Mouse (Mus musculus) midbrain, embryonic 12.5 days (tissue): ENCODE measurements around the gene Kcnk4. TPM values are rescaled to one million over a fixed set of nuclear protein-coding genes. Genes with fewer than 3 reads are reported as not detected.

Experiments
- ATAC-seq: fragments of 200-750 bp; cut with Nextera tagmentation; 2 replicates; pipeline ENCODE4 v1.8.0; 2017; ENCODE audit warnings: low read depth, moderate TSS enrichment, moderate library complexity; ENCODE audit not compliant: low FRiP score
- H3K27ac ChIP-seq: fragments of 300-500 bp; sonication (generic); replicated peaks from 2 replicates; pipeline ENCODE4 v1.5.1; 2016; ENCODE audit warnings: mild to moderate bottlenecking
- H3K27me3 ChIP-seq: fragments of 300-500 bp; sonication (generic); 2 replicates; pipeline ENCODE4 v1.6.1; 2016; ENCODE audit warnings: mild to moderate bottlenecking
- H3K36me3 ChIP-seq: fragments of 300-500 bp; sonication (generic); 2 replicates; pipeline ENCODE4 v1.6.1; 2016
- H3K4me1 ChIP-seq: fragments of 300-500 bp; sonication (generic); 2 replicates; pipeline ENCODE4 v1.6.1; 2016
- H3K4me2 ChIP-seq: fragments of 300-500 bp; sonication (generic); replicated peaks from 2 replicates; pipeline ENCODE4 v1.6.1; 2016; ENCODE audit warnings: mild to moderate bottlenecking, moderate library complexity
- H3K4me3 ChIP-seq: fragments of 300-500 bp; sonication (generic); 2 replicates; pipeline ENCODE4 v1.5.1; 2016; ENCODE audit warnings: mild to moderate bottlenecking
- H3K9ac ChIP-seq: fragments of 300-500 bp; sonication (generic); replicated peaks from 2 replicates; pipeline ENCODE4 v1.6.1; 2016; ENCODE audit warnings: mild to moderate bottlenecking, moderate library complexity
- H3K9me3 ChIP-seq: fragments of 300-500 bp; sonication (generic); 2 replicates; pipeline ENCODE4 v1.6.1; 2016; ENCODE audit warnings: mild to moderate bottlenecking
- WGBS: fragments of 180-500 bp; shearing (Covaris S2); methylation state at CpG from one replicate; pipeline ENCODE4 v1.1.7; 2016; 5-methylcytosine and 5-hydroxymethylcytosine counted together
- polyA plus RNA-seq: library from polyadenylated mRNA; unstranded; fragments of >200 nt; fragmentation: Nextera tagmentation; extraction: Ambion mirVana; gene quantifications from 2 replicates; pipeline ENCODE4 v1.2.1, GENCODE M21; 2016

Gene Kcnk4
- polyA plus RNA-seq, 1 experiment from 2014 or later, result 0.19 TPM

DNA sequence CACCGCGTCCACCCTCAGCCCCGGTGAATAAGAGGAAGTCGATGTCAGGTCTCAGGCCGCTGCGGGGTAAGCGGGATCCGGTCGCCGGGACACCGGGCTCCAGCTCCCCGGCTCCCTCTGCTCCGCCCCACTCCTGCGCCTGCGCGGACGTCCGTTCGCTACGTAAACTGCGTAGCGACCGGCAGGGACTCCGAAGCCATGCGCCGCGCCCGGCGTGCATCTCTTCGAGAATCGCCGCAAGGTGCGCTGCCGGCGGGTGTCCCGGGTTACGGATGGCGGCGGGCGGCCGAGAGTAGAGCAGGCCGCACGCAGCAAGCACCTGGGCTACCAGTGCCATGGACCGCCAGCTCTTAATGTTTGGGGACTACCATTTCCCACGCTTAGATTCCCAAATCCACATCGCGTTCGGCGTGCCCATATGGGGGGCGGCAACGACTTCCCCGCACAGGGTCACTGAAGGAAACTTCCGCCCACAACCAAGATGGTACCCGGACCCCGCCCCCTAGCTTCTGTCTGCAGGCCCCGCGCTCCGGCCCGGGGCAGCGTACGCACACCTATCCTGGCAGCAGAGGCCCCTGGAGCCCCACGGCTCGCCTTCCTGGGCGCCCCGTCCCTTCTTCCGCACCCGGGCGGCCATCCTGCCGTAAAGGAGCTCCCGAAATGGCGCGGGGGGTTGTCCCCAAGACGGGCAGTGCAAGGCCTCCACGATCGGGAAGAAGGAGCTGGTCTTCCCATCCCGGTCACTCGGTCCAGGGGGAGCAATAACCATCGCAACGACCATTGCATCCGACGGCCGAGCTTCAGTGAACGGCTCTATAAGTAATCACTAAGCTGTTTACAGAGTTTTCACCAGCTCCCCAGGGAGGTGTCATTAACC, 7.3 kb upstream of the Kcnk4 start, which contains the start of gene Bad:
Gene Bad (plus strand): TSS at position 490 of the 877 bp plus-strand sequence.
- Histone ChIP-seq H3K27ac (peak within 1 kb of the TSS; percentile 94), H3K4me3 (peak within 1 kb of the TSS; percentile 77), H3K36me3 (0 out of 2 replicates have a peak, but pooled peaks cover 4% of the 10 kb centered on the region), H3K4me2 (peak within 1 kb of the TSS; percentile 98), H3K9me3 (no peaks in the 10 kb centered on the region), H3K4me1 (peaks cover 32% of the 10 kb centered on the region), H3K27me3 (peaks cover 10% of the 10 kb centered on the region), H3K9ac (peak within 1 kb of the TSS; percentile 84)
- under 1% methylated on average over 83 of the region's 83 CpGs for WGBS
- peak; percentile 80 for ATAC-seq

DNA sequence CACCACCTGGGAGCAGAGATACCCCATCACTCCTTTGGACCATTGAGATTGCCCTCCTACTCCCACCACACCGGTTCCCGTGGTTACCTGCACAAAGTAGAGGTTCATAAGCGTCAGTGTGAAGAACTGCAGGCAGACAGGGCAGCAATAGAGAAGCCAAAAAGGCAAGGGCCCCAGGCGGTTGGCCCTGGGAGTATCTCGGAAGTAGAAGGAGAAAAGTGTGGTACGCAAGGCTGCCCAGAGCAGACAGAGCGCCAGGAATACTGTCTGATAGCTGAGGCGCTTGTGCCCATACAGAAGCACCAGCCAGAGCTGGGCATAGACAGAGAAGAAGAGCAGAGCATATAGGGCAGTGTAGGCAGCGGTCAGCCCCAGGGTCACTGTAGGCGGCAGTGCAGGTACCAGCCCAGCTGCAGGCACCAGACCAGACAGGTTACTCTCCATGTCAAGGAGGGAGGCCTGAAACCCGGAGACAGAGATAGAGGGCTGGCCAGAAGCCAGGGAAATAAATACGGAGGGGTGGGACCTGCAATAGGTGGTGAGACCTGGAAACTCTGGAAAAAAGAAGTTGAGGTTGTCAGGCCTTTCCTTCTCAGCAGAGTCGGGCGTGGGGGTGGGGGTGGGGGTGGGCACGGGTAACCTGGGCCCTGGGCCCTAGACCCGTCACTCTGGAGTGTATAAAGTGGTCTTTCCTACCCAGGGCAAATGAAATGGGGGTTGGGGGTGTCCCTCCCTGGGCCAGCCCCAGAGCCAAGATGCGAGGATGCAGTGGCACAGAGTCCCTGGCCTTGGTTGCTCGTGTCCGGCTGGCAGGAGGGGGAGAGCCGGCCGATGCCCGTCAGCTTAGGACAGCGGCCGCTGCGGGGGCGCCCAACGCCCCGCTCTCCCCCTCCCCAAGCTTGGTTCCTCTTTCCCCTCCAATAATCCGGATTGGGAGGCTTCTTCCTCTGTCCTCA, 6.4 kb upstream of the Kcnk4 start:
- H3K9ac ChIP-seq, result peak overlapping the region; percentile 84
- H3K27ac ChIP-seq, result peak overlapping the region; percentile 94

DNA sequence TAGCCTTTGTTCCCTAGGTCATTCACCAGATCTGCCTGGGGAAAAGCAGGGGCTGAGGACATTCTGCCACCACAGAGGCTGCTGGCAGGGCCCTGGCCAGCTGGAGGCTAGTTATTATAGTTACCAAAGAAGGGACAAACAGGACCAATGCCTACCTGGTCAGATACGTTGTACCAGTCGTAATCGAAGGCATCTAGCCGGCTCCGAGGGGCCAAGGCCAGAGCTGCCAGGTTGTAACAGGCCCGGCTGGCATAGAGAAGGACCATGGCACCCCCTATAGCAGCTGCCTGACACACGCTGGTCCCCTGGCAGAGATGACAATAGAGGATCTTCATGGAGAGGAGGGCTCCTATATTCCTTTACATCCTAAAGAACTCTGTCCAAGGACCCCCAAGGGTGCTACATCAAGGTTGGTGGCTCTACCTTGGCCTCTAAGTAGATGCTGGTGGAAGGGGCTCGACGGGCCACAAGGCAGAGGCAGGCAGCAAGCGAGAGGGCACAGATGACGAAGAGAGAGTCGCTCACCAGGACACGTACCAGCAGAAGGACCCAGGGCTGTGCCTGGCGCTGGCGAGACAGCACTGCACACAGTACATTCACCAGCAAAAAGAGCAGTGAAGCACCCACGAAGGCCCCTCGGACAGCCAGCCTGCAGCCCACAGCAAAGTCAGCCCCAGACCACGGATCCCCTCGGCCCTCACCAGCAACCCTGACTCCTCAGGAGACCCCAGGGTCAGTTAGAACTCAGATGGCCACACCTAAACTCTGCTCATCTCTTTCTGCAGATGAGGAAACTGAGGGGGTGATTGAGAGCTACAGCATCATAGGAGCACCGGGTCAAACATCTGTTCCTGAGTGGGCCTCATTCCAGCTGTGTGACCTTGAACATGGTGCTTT, 5.0 kb upstream of the Kcnk4 start:
- Histone ChIP-seq H3K27me3 (peaks cover 31% of the 10 kb centered on the region), H3K9ac (peak overlapping the region; percentile 37; the same call in 1 of the 2 replicates), H3K9me3 (no peaks in the 10 kb centered on the region), H3K27ac (no peak overlapping the region), H3K36me3 (no peaks in the 10 kb centered on the region), H3K4me1 (peaks cover 33% of the 10 kb centered on the region), H3K4me3 (no peak overlapping the region), H3K4me2 (peak overlapping the region; percentile 98)
- ATAC-seq, result no peak
- WGBS, result 89% methylated on average over 20 of the region's 20 CpGs

More for the DNA sequence above, 6.4 kb upstream of the Kcnk4 start:
- peak overlapping the region; percentile 77 for H3K4me3 ChIP-seq
- peak overlapping the region; percentile 98 for H3K4me2 ChIP-seq
- WGBS, result 27% methylated on average over 24 of the region's 29 CpGs
- H3K9me3 ChIP-seq, result no peaks in the 10 kb centered on the region
- ATAC-seq, result peak; percentile 11; the same call in 1 of the 2 replicates
- H3K36me3 ChIP-seq, result no peaks in the 10 kb centered on the region
- H3K4me1 ChIP-seq, result peaks cover 32% of the 10 kb centered on the region
- H3K27me3 ChIP-seq, result peaks cover 18% of the 10 kb centered on the region

DNA sequence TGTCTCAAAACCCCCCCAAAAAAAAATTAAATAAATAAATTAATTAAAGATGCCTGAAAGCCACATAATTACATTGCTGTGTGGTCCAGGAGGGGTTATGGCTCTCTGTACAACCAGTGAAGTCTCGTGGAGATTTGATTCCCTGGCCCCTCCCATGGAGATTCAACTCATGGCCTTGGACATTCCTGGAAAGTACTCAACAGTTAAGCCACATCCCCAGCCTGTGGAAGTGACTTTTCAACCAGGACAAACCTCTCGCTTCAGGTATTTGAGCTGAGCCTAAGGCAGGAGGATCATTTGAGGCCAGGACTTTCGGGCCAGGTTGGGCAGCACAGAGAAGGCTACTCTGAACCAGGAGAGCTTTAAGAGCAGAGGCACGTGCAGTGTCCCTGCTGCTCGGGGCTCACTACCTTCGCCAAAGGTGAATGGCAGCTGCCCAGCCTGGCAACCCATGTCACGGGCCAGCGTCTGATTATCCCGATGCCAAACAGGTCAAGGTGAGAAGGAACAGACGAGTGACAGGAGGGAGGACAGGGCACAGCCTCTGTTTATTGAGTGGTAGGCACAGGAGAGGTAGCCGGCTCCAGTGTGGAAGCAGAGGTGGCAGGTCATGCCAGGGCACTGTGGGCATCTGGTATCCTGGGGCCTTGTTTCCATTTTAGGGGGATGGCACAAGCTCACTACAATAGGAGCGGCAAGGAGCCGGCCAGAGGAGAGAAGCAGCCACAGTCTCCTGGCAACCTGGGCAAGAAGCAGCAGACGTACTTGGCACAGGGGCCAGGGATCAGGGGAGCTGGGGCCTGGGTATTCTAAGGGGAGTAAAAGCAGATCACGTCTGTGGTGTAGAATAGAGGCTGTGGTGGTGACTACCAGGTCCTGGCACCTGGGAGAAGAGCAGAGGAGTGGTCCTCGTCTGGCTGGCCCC, 3.5 kb upstream of the Kcnk4 start:
- no peak overlapping the region for H3K4me2 ChIP-seq
- no peak overlapping the region for H3K4me3 ChIP-seq
- no peak overlapping the region for H3K27ac ChIP-seq
- no peak for ATAC-seq
- H3K9ac ChIP-seq, result no peak overlapping the region
- peaks cover 47% of the 10 kb centered on the region for H3K27me3 ChIP-seq
- WGBS, result 81% methylated on average over 16 of the region's 16 CpGs
- H3K9me3 ChIP-seq, result no peaks in the 10 kb centered on the region
- peaks cover 39% of the 10 kb centered on the region for H3K4me1 ChIP-seq
- no peaks in the 10 kb centered on the region for H3K36me3 ChIP-seq

DNA sequence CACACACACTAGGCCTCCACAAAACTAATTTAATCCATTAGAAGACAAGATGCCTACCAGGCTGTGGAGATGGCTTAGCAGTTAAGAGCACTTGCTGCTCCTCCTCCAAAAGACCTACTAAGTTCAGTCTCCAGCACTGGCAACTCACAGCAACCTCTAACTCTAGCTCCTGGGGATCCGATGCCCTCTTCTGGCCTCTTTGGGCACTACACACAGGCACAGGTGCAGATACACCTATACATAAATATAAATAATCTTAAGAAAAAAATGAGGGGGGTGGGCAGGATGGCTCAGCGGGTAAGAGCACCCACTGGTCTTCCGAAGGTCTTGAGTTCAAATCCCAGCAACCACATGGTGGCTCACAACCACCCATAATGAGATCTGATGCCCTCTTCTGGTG, 2.0 kb upstream of the Kcnk4 start:
- Histone ChIP-seq H3K4me1 (peaks cover 34% of the 10 kb centered on the region), H3K27me3 (peaks cover 62% of the 10 kb centered on the region), H3K36me3 (no peaks in the 10 kb centered on the region), H3K27ac (no peak overlapping the region), H3K9me3 (no peaks in the 10 kb centered on the region), H3K4me3 (no peak overlapping the region), H3K4me2 (no peak overlapping the region), H3K9ac (no peak overlapping the region)
- WGBS, result 20% methylated on average over 3 of the region's 3 CpGs
- no peak for ATAC-seq

- Histone ChIP-seq H3K36me3 (no peaks in the 10 kb centered on the region), H3K27ac (no peak overlapping the region), H3K9me3 (no peaks in the 10 kb centered on the region), H3K4me2 (peak overlapping the region; percentile 53), H3K9ac (peak overlapping the region; percentile 37; the same call in 1 of the 2 replicates), H3K4me1 (peaks cover 12% of the 10 kb centered on the region), H3K27me3 (peaks cover 83% of the 10 kb centered on the region), H3K4me3 (peak overlapping the region; percentile 38)
- WGBS, result 4% methylated on average over 57 of the region's 58 CpGs
- 0 out of 2 replicates have a peak, but pooled peaks have one; percentile 16 for ATAC-seq
Measured at GRCm38 (mm10) chr19:6933436-6934194, 700 bp downstream of the Kcnk4 start.

DNA sequence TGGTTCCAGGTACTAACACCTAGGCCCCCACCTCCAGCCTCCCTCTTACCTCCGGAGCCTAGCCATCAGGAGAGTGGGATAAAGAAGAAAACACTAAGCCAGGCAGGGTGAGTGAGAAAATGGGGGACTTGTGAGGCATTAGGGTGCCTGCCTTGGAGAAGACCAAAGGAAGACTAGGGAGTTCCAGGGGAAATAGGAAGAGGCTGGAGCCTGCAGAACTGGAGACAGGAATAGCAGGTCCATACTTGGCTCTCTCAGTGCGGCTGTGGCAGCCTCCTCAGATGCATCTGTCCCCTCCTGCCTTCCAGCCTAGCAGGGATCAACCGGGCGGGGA, 1.2 kb downstream of the Kcnk4 start:
- H3K4me2 ChIP-seq, result no peak overlapping the region
- peaks cover 12% of the 10 kb centered on the region for H3K4me1 ChIP-seq
- no peak overlapping the region for H3K27ac ChIP-seq
- H3K9me3 ChIP-seq, result no peaks in the 10 kb centered on the region
- H3K36me3 ChIP-seq, result no peaks in the 10 kb centered on the region
- H3K9ac ChIP-seq, result no peak overlapping the region
- peaks cover 86% of the 10 kb centered on the region for H3K27me3 ChIP-seq
- 17% methylated on average over 4 of the region's 4 CpGs for WGBS
- H3K4me3 ChIP-seq, result 0 out of 2 replicates have a peak overlapping the region, but pooled peaks have one; percentile 38
- ATAC-seq, result no peak

DNA sequence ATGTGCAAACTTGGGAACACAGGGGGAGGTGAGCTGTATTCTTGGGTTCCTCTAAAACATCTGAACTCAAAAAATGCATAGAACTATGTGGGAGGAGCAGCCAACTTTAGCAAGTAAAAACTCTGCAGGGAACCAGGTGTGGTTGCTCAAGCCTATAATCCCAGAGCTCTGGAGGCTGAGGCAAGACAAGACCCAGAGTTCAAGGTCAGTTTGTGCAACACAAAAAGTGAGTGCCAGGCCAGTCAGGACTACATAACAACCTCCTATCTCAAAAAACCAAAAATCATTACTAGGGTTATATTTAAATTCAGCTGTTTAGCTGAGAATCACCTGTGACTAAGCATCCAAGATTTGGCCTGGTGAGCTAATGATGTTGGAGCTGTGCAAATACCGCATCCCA, 2.3 kb downstream of the Kcnk4 start:
- Histone ChIP-seq H3K4me1 (peaks cover 15% of the 10 kb centered on the region), H3K9me3 (no peaks in the 10 kb centered on the region), H3K36me3 (no peaks in the 10 kb centered on the region), H3K27ac (no peak overlapping the region), H3K9ac (no peak overlapping the region), H3K27me3 (peaks cover 92% of the 10 kb centered on the region), H3K4me2 (no peak overlapping the region), H3K4me3 (no peak overlapping the region)
- ATAC-seq, result no peak
- WGBS, result 65% methylated on average over 1 of the region's 1 CpGs

DNA sequence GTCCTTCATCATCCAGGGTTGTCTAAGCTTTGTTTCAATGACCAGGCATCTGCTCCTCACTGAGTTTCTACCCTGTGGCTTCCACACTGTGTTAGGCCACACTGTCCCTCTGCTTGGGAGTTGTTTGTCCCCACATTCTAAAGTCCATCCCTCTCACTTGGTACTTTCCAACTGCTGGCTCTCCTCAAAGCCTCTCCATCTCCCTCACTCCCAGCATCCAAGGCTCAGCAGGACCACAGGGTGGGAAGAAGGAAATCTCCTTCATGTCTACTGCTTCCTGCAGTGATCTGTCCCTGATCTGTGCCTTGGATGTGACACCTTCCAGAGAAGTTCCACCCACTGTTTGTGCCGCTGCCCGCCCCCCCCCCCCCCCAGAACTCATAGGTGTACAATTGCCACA, 3.3 kb downstream of the Kcnk4 start:
- Histone ChIP-seq H3K4me2 (no peak overlapping the region), H3K27ac (no peak overlapping the region), H3K9me3 (no peaks in the 10 kb centered on the region), H3K9ac (no peak overlapping the region), H3K36me3 (no peaks in the 10 kb centered on the region), H3K4me1 (peaks cover 21% of the 10 kb centered on the region), H3K4me3 (no peak overlapping the region), H3K27me3 (peaks cover 97% of the 10 kb centered on the region)
- ATAC-seq, result no peak
- WGBS, result 0% methylated on average over 1 of the region's 2 CpGs

DNA sequence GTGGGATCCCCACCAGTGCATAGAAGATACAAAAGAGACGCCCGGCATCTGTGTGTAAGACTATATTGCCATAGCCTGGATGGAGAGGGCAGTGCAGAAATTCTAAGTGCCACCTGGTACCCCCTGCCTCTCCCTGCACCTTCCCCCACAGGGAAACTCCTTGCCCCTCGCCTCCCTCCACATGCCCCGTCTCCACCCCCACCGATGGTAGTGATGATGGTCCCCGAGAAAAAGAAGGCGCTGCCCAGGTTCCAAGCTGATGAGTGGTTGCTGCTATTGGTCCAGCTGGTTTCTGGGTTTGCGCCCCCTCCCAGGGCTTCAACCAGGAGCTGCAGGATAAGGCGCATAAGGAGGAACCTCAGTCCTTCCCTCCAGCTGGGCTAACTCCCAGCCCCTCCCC, 6.2 kb downstream of the Kcnk4 start:
- peaks cover 97% of the 10 kb centered on the region for H3K27me3 ChIP-seq
- no peak overlapping the region for H3K4me2 ChIP-seq
- no peak overlapping the region for H3K4me3 ChIP-seq
- no peak overlapping the region for H3K9ac ChIP-seq
- H3K4me1 ChIP-seq, result peaks cover 23% of the 10 kb centered on the region; the same call in 1 of the 2 replicates
- no peak overlapping the region for H3K27ac ChIP-seq
- WGBS, result 6% methylated on average over 9 of the region's 9 CpGs
- no peak for ATAC-seq
- H3K9me3 ChIP-seq, result no peaks in the 10 kb centered on the region
- H3K36me3 ChIP-seq, result no peaks in the 10 kb centered on the region
